Mouse (Mus musculus): Measurements from ENCODE around the gene Gpr18.
"Not testable (repeated sequence)": the region's sequence is repeated elsewhere in the genome, so short reads cannot be mapped to it uniquely, and the experiment has no call there.

The Gpr18 gene

DNA sequence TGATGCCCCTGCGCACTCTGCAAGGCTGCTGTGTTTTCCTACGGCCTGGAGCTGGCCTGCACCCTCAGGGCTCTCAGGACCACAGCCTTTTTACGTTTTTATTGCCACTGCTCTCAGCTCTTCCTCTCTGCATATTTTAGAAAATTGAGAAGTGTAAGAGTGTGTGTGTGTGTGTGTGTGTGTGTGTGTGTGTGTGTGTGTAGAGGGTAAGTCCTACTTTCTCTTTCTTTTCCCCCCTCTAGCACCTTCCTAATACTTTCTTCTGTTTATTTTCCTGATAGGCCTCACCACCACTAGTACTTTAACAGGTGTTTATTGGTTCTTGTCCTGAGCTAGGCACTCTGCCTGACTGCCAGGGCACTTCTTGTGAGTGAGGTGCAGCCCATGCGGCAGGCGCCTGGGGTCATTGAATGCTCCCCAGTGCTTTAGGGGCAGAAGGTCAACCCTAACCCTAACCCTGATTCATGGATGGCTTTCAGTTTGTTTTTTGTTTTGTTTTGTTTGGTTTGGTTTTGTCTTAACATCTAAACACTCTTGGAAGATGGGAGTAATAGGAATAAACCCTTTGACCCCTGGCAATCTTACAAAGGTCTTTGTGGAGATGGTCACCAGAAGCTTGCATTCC, 21.0 kb downstream of the Gpr18 start:
- DNase-seq (ENCODE audit: low read depth in 1 of 2, low spot score in 2 of 2) = no peak

GRCm38 (mm10) chr14:121893747-121894146, 21.8 kb downstream of the Gpr18 start:
- DNase-seq (ENCODE audit: low read depth in 1 of 2, low spot score in 2 of 2) = no peak

GRCm38 (mm10) chr14:121884150-121884797, 31.3 kb downstream of the Gpr18 start:
- DNase-seq (ENCODE audit: low read depth in 1 of 2, low spot score in 2 of 2) = no peak

- no peak for DNase-seq (ENCODE audit: low read depth in 1 of 2, low spot score in 2 of 2)
Measured at GRCm38 (mm10) chr14:121881211-121881610, 34.4 kb downstream of the Gpr18 start.

GRCm38 (mm10) chr14:121879266-121879840, 36.2 kb downstream of the Gpr18 start:
- DNase-seq (ENCODE audit: low read depth in 1 of 2, low spot score in 2 of 2) = no peak

- DNase-seq (ENCODE audit: low read depth in 1 of 2, low spot score in 2 of 2) = no peak
Measured at GRCm38 (mm10) chr14:121878859-121879206, 36.7 kb downstream of the Gpr18 start.

GRCm38 (mm10) chr14:121878176-121878858, 37.3 kb downstream of the Gpr18 start, which contains the start of gene Ubac2:
Gene Ubac2 (plus strand): TSS chr14:121878620.
- DNase-seq (ENCODE audit: low read depth in 1 of 2, low spot score in 2 of 2) = peak; percentile 92 to 96

DNA sequence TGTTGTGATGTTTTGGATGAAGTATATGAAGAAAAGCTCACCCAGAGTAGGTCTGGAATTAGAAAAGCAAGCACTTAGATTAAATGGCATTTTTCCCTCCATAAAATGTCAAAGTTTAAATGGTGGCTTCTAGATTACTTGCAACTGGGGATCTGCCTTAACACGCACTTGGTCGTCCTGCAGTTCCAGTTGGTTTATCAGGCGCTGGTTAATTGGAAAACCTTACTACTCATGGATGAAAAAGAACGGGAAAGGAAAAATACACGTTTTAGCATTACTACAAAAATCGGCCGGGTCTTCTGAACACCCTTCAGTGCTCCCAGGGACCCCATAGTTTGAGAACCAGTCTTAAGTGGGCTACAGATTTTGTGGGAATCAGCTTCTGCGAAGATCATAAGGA, 37.9 kb downstream of the Gpr18 start:
- no peak for DNase-seq (ENCODE audit: low read depth in 1 of 2, low spot score in 2 of 2)

GRCm38 (mm10) chr14:121876860-121877259, 38.7 kb downstream of the Gpr18 start:
- DNase-seq (ENCODE audit: low read depth in 1 of 2, low spot score in 2 of 2) = no peak

DNA sequence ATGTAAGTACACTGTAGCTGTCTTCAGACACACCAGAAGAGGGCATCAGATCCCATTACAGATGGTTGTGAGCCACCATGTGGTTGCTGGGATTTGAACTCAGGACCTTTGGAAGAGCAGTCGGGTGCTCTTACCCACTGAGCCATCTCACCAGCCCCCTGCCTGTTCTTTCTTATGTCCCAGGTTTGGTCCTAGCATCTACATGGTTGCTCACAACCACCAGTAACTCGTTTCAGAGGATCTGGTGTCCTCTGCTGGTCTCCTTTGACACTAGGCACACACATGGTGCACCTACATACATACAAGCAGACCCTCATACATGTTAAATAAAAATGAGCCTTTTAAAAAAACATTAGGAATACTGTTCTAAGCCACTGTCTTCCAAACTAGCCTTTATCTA, 39.4 kb downstream of the Gpr18 start:
- DNase-seq (ENCODE audit: low read depth in 1 of 2, low spot score in 2 of 2) = not testable (repeated sequence)

- no peak for DNase-seq (ENCODE audit: low read depth in 1 of 2, low spot score in 2 of 2)
Measured at GRCm38 (mm10) chr14:121873646-121874045, 41.9 kb downstream of the Gpr18 start.

GRCm38 (mm10) chr14:121873172-121873571, 42.4 kb downstream of the Gpr18 start:
- DNase-seq (ENCODE audit: low read depth in 1 of 2, low spot score in 2 of 2) = no peak

DNA sequence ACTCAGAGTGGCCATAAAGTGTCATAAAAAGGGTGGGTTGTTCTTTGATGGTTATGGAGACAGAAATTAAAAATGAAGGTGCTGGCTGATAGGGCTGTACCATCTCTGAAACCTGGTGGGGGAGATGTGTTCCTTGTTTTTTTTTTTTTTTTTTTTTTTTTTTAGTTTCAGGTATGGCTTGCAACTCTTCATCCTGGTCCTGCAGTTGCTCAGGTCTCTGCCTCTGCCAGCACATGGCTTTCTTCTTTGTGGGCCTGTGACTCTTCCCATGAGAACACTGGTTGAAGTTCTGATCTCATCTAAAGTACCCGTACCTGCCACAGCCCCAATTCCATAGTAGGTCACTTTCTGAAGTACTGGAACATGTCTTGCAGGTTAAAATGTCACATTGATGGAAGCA, 42.8 kb downstream of the Gpr18 start:
- DNase-seq (ENCODE audit: low read depth in 1 of 2, low spot score in 2 of 2) = no peak

DNA sequence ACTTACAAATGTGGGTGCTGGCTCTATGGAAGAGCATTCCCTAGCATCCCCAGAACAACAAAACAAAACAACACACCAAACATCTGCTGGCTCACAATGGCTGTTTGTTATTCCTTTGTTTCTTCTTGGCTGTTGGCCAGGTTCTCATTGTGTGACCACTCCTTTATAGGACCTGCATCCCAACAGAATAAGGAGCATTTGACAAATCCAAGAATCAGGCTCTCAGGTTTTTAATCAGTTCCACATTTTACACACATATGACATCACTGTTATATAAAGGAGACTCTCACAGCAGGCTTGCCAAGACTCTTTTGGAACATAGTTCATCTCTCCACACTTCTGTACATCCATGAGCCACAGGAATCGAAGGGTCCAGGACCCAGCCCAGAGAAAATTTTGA, 46.5 kb downstream of the Gpr18 start:
- DNase-seq (ENCODE audit: low read depth in 1 of 2, low spot score in 2 of 2) = no peak

- no peak for DNase-seq (ENCODE audit: low read depth in 1 of 2, low spot score in 2 of 2)
Measured at GRCm38 (mm10) chr14:121866574-121866973, 49.0 kb downstream of the Gpr18 start.

DNA sequence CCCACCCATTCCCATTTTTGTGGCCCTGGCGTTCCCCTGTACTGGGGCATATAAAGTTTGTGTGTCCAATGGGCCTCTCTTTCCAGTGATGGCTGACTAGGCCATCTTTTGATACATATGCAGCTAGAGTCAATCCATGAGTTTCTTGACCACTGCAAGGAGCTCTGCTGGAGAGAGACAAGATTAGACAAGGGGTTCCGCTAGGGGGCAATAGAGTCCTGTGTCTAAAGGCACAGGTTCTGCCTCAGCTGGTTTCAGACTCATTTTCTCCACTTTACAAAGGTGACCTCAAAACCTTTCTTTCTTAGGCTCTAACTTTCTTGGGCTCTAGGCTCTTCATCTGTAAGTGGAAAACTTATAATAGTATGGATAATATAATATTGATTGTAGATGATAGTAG, 50.4 kb downstream of the Gpr18 start:
- DNase-seq (ENCODE audit: low read depth in 1 of 2, low spot score in 2 of 2) = peak; percentile 47 to 58

Measured in monocyte, adult 2 months (primary cell).